Mouse (Mus musculus): ENCODE data around the gene Gm13040.
"Not testable (repeated sequence)": the region's sequence is repeated elsewhere in the genome, so short reads cannot be mapped to it uniquely, and the experiment has no call there.

The Gm13040 gene

DNA sequence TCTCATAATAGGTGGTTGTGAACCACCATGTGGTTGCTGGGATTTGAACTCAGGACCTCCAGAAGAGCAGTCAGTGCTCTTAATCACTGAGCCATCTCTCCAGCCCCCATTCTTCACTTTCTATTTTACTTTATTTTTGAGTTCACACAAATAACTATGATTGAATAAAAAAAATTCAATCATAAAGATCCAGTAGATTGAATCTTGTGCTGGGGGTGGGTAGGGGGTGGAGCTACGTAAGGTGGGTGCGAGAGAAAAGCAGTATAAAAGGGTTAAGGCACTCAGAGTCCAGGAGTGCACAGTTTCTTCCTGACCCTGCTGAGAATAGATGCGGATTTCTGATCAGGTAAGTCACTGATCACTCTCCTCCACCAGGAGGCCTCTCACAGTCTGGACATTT, at the start of gene Gm13040:
Gene Gm13040 (plus strand): TSS at position 301 of the 400 bp plus-strand sequence.
- DNase-seq: not testable (repeated sequence)

DNA sequence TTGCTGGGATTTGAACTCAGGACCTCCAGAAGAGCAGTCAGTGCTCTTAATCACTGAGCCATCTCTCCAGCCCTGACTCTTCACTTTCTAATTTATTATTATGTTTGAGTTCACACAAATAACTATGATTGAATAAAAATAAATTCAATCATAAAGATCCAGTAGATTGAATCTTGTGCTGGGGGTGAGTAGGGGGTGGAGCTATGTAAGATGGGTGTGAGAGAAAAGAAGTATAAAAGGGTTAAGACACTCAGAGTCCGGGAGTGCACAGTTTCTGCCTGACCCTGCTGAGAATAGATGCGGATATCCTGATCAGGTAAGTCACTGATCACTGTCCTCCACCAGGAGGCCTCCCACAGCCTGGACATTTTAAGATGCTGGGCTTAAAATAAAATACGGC, 24.7 kb upstream of the Gm13040 start, which contains the start of gene Gm13043:
Gene Gm13043 (plus strand): TSS at position 301 of the 400 bp plus-strand sequence.
- DNase-seq: no peak

DNA sequence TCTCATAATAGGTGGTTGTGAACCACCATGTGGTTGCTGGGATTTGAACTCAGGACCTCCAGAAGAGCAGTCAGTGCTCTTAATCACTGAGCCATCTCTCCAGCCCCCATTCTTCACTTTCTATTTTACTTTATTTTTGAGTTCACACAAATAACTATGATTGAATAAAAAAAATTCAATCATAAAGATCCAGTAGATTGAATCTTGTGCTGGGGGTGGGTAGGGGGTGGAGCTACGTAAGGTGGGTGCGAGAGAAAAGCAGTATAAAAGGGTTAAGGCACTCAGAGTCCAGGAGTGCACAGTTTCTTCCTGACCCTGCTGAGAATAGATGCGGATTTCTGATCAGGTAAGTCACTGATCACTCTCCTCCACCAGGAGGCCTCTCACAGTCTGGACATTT, 15.6 kb downstream of the Gm13040 start, which contains the start of the genes BC080695 and Gm13057:
Gene BC080695 (plus strand): TSS at position 301 of the 400 bp plus-strand sequence.
Gene Gm13057 (plus strand): TSS at position 310 of the 400 bp plus-strand sequence.
- DNase-seq: not testable (repeated sequence)
